Mouse (Mus musculus) thymus, adult 2 months (tissue): Measurements from ENCODE around the gene H2-Q1. TPM values are rescaled to one million over a fixed set of nuclear protein-coding genes. Genes with fewer than 3 reads are reported as not detected.

Experiments used
- DNase-seq: peaks from one replicate; pipeline ENCODE4 v3.0.0; 2021
- H3K27ac ChIP-seq: fragments of 200-500 bp; 2 replicates; pipeline ENCODE4 v1.5.1; 2012; ENCODE audit warnings: low read length, control low read depth; ENCODE audit not compliant: control insufficient read depth, insufficient read depth
- H3K27me3 ChIP-seq: fragments of 200-500 bp; 2 replicates; pipeline ENCODE4 v1.6.1; 2012; ENCODE audit warnings: mild to moderate bottlenecking, low read length, moderate library complexity, mixed read lengths; ENCODE audit not compliant: control insufficient read depth, insufficient read depth
- H3K36me3 ChIP-seq: fragments of 200-500 bp; 2 replicates; pipeline ENCODE4 v1.6.1; 2012; ENCODE audit warnings: mild to moderate bottlenecking, low read length, moderate library complexity; ENCODE audit not compliant: control insufficient read depth, insufficient read depth
- H3K4me1 ChIP-seq: fragments of 200-500 bp; replicated peaks from 2 replicates; pipeline ENCODE4 v1.6.1; 2012; ENCODE audit warnings: low read length; ENCODE audit not compliant: control insufficient read depth, insufficient read depth
- H3K4me3 ChIP-seq: fragments of 200-500 bp; 2 replicates; pipeline ENCODE4 v1.5.1; 2012; ENCODE audit warnings: mild to moderate bottlenecking, low read length, control low read depth, moderate library complexity; ENCODE audit not compliant: control insufficient read depth, insufficient read depth
- CTCF ChIP-seq: fragments of 200-500 bp; IDR thresholded peaks from 2 replicates; pipeline ENCODE4 v1.5.1; 2012; ENCODE audit warnings: mild to moderate bottlenecking, control low read depth, low read length, moderate library complexity, borderline replicate concordance; ENCODE audit not compliant: control insufficient read depth, poor library complexity, insufficient read depth; ENCODE audit errors: extremely low read depth
- POLR2A ChIP-seq: fragments of 200-500 bp; IDR thresholded peaks from 2 replicates; pipeline ENCODE4 v1.6.1; 2012; ENCODE audit warnings: mild to moderate bottlenecking, low read length, control low read depth, moderate library complexity; ENCODE audit not compliant: control insufficient read depth, poor library complexity, insufficient read depth; ENCODE audit errors: extremely low read depth
- WGBS: fragments of 180-500 bp; shearing (Covaris S2); methylation state at CpG from one replicate; pipeline ENCODE4 v1.1.7; 2018; 5-methylcytosine and 5-hydroxymethylcytosine counted together
- polyA plus RNA-seq: library from polyadenylated mRNA; depleted of rRNA; stranded (reverse); fragments of >200 nt; gene quantifications from 2 replicates; pipeline ENCODE4 v1.2.3, GENCODE M21; 2012; rRNA removed

The H2-Q1 gene
- 4.6 and 6.7 TPM in 2 replicates for polyA plus RNA-seq

- no peaks in the 10 kb centered on the region for H3K27me3 ChIP-seq
- H3K4me1 ChIP-seq = peaks cover 40% of the 10 kb centered on the region
- H3K27ac ChIP-seq = no peak within 1 kb of the TSS
- no peak for TF ChIP-seq POLR2A
- no peak for TF ChIP-seq CTCF
- peak within 1 kb of the TSS; percentile 63 for H3K4me3 ChIP-seq
- no peaks in the 10 kb centered on the region for H3K36me3 ChIP-seq
- DNase-seq = no peak
- WGBS = 4% methylated on average over 55 of the region's 55 CpGs
These were observed at the start of gene H2-Q1 for GRCm38 (mm10) chr17:35320327-35321081. TSS of gene H2-Q1 (plus strand) at chr17:35320405.

GRCm38 (mm10) chr17:35272249-35272648 is 48.0 kb upstream of the H2-Q1 start:
- DNase-seq = no peak
- TF ChIP-seq POLR2A = no peak
- TF ChIP-seq CTCF = no peak
- WGBS = 94% methylated on average over 3 of the region's 3 CpGs
- Histone ChIP-seq H3K27me3 (peaks cover 2% of the 10 kb centered on the region; the same call in 1 of the 2 replicates), H3K27ac (no peak overlapping the region), H3K4me3 (no peak overlapping the region), H3K36me3 (no peaks in the 10 kb centered on the region), H3K4me1 (peaks cover 3% of the 10 kb centered on the region; the same call in 1 of the 2 replicates)

- H3K27ac ChIP-seq = no peak overlapping the region
- H3K27me3 ChIP-seq = peaks cover 2% of the 10 kb centered on the region; the same call in 1 of the 2 replicates
- H3K36me3 ChIP-seq = no peaks in the 10 kb centered on the region
- peaks cover 3% of the 10 kb centered on the region; the same call in 1 of the 2 replicates for H3K4me1 ChIP-seq
- 5% methylated on average over 11 of the region's 11 CpGs for WGBS
- no peak for TF ChIP-seq POLR2A
- TF ChIP-seq CTCF = peak; percentile 93
- DNase-seq = peak; percentile 89
- no peak overlapping the region for H3K4me3 ChIP-seq
These were observed 45.4 kb upstream of the H2-Q1 start for GRCm38 (mm10) chr17:35274770-35275169.

- no peak overlapping the region for H3K4me3 ChIP-seq
- no peak for TF ChIP-seq POLR2A
- no peak for TF ChIP-seq CTCF
- peaks cover 2% of the 10 kb centered on the region; the same call in 1 of the 2 replicates for H3K27me3 ChIP-seq
- no peak for DNase-seq
- WGBS = 39% methylated on average over 13 of the region's 13 CpGs
- no peak overlapping the region for H3K27ac ChIP-seq
- H3K36me3 ChIP-seq = no peaks in the 10 kb centered on the region
- peaks cover 3% of the 10 kb centered on the region; the same call in 1 of the 2 replicates for H3K4me1 ChIP-seq
These were observed 43.8 kb upstream of the H2-Q1 start for GRCm38 (mm10) chr17:35276304-35276864.

GRCm38 (mm10) chr17:35278049-35278448 is 42.2 kb upstream of the H2-Q1 start:
- Histone ChIP-seq H3K36me3 (no peaks in the 10 kb centered on the region), H3K4me3 (no peak overlapping the region), H3K27ac (no peak overlapping the region), H3K4me1 (peaks cover 3% of the 10 kb centered on the region; the same call in 1 of the 2 replicates), H3K27me3 (peaks cover 2% of the 10 kb centered on the region; the same call in 1 of the 2 replicates)
- 81% methylated on average over 8 of the region's 8 CpGs for WGBS
- no peak for DNase-seq
- TF ChIP-seq POLR2A (no peak), CTCF (no peak)

GRCm38 (mm10) chr17:35278957-35279688 is 41.1 kb upstream of the H2-Q1 start:
- DNase-seq = no peak
- Histone ChIP-seq H3K27me3 (peaks cover 2% of the 10 kb centered on the region; the same call in 1 of the 2 replicates), H3K4me1 (peaks cover 3% of the 10 kb centered on the region; the same call in 1 of the 2 replicates), H3K27ac (no peak overlapping the region), H3K36me3 (no peaks in the 10 kb centered on the region), H3K4me3 (no peak overlapping the region)
- no peak for TF ChIP-seq CTCF
- no peak for TF ChIP-seq POLR2A
- WGBS = 91% methylated on average over 13 of the region's 13 CpGs
